Mouse (Mus musculus) heart, embryonic 14.5 days (tissue): Measurements from ENCODE around the gene Wee1. TPM values are rescaled to one million over a fixed set of nuclear protein-coding genes. Genes with fewer than 3 reads are reported as not detected.

Experiments used
- ATAC-seq: fragments of 200-750 bp; cut with Nextera tagmentation; 2 replicates; pipeline ENCODE4 v1.8.0; 2017; ENCODE audit warnings: low read depth, moderate TSS enrichment; ENCODE audit not compliant: insufficient number of reproducible peaks, insufficient read depth, low FRiP score
- H3K27ac ChIP-seq, 2 experiments: fragments of 200-500 bp in 1 of 2; fragments of 300-500 bp in 1 of 2; sonication (generic) in 1 of 2; replicated peaks in 1 of 2; 2 replicates each; pipeline ENCODE4 v1.5.1; 2012 to 2014; ENCODE audit warnings: low read depth in 2 of 2, low read length in 2 of 2, control low read depth in 1 of 2, mild to moderate bottlenecking in 1 of 2, mixed read lengths in 1 of 2; ENCODE audit not compliant: control insufficient read depth in 1 of 2, insufficient read depth in 1 of 2
- H3K27me3 ChIP-seq: fragments of 300-500 bp; sonication (generic); 2 replicates; pipeline ENCODE4 v1.6.1; 2014; ENCODE audit warnings: mild to moderate bottlenecking, low read length, control low read depth; ENCODE audit not compliant: control insufficient read depth, insufficient read depth
- H3K36me3 ChIP-seq: fragments of 300-500 bp; sonication (generic); 2 replicates; pipeline ENCODE4 v1.6.1; 2014; ENCODE audit warnings: mild to moderate bottlenecking, control low read depth, low read length, mixed read lengths; ENCODE audit not compliant: control insufficient read depth, insufficient read depth
- H3K4me1 ChIP-seq, 2 experiments: fragments of 200-500 bp in 1 of 2; fragments of 300-500 bp in 1 of 2; sonication (generic) in 1 of 2; 2 replicates each; pipeline ENCODE4 v1.6.1; 2012 to 2014; ENCODE audit warnings: low read length in 2 of 2, control low read depth in 1 of 2, mixed read lengths in 1 of 2; ENCODE audit not compliant: control insufficient read depth in 2 of 2, insufficient read depth in 2 of 2
- H3K4me2 ChIP-seq: fragments of 300-500 bp; sonication (generic); 2 replicates; pipeline ENCODE4 v1.6.1; 2014; ENCODE audit warnings: mild to moderate bottlenecking, low read length
- H3K4me3 ChIP-seq, 2 experiments: fragments of 200-500 bp in 1 of 2; fragments of 300-500 bp in 1 of 2; sonication (generic) in 1 of 2; 2 replicates each; pipeline ENCODE4 v1.5.1; 2012 to 2014; ENCODE audit warnings: low read length in 2 of 2, mild to moderate bottlenecking in 2 of 2, control low read depth in 1 of 2, low read depth in 1 of 2, moderate library complexity in 1 of 2; ENCODE audit not compliant: control insufficient read depth in 1 of 2, insufficient read depth in 1 of 2
- H3K9ac ChIP-seq: fragments of 300-500 bp; sonication (generic); 2 replicates; pipeline ENCODE4 v1.6.1; 2014; ENCODE audit warnings: mild to moderate bottlenecking, low read length
- H3K9me3 ChIP-seq: fragments of 300-500 bp; sonication (generic); 2 replicates; pipeline ENCODE4 v1.6.1; 2016; ENCODE audit warnings: low read length, control low read depth; ENCODE audit not compliant: control insufficient read depth
- WGBS: fragments of 180-500 bp; shearing (Covaris S2); extraction: QIAGEN DNeasy Blood & Tissue Kit; methylation state at CpG from one replicate; pipeline ENCODE4 v1.1.7; 2014; 5-methylcytosine and 5-hydroxymethylcytosine counted together
- polyA plus RNA-seq: library from polyadenylated mRNA; unstranded; fragments of >200 nt; fragmentation: Nextera tagmentation; extraction: Ambion mirVana; gene quantifications from 2 replicates; pipeline ENCODE4 v1.2.1, GENCODE M21; 2014

The Wee1 gene
- polyA plus RNA-seq, 1 experiment from 2014 or later: 29.8 TPM

DNA sequence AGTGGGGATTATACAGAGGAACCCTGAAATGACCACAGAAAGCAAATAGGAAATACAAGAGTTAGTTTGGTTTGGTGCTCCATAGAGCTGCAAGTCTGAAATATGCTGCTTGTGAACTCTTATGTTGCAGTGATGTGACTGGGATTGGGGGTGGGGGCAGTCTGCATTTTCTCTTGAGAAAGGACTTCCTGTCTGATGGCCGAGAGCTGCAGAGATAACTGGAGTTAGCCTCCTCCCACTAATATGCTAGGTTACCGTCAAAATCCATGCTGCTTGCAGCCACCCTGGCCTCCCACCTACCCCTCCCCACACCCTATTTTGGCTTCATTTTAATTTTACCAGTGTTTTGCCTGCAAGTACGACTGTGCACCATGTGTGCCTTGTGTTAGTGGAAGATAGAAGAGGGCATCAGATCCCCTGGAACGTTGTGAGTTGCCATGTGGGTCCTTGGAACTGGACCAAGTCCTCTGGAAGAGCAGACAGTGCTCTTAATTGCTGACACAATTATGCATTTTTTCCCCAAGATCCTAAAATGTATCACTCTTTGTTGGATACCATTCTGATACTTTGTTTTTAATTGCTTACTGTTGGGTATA is 11.7 kb upstream of the Wee1 start:
- 18% methylated on average over 4 of the region's 4 CpGs for WGBS
- H3K27ac ChIP-seq: peak overlapping the region; percentile 54 to 75; a peak in 3 of 4 replicates
- no peak overlapping the region for H3K4me3 ChIP-seq
- ATAC-seq: no peak
- H3K27me3 ChIP-seq: no peaks in the 10 kb centered on the region
- no peak overlapping the region for H3K9ac ChIP-seq
- H3K36me3 ChIP-seq: no peaks in the 10 kb centered on the region
- peaks cover 18% of the 10 kb centered on the region in 2 experiments for H3K4me1 ChIP-seq
- no peak overlapping the region for H3K4me2 ChIP-seq
- no peaks in the 10 kb centered on the region for H3K9me3 ChIP-seq

- H3K4me1 ChIP-seq: peaks cover 14 to 27% of the 10 kb centered on the region in 2 experiments
- no peaks in the 10 kb centered on the region for H3K27me3 ChIP-seq
- no peak overlapping the region for H3K9ac ChIP-seq
- no peak overlapping the region for H3K4me2 ChIP-seq
- no peak overlapping the region for H3K4me3 ChIP-seq
- H3K9me3 ChIP-seq: no peaks in the 10 kb centered on the region
- no peak for ATAC-seq
- no peaks in the 10 kb centered on the region for H3K36me3 ChIP-seq
- 23% methylated on average over 5 of the region's 5 CpGs for WGBS
- H3K27ac ChIP-seq: no peak overlapping the region
Observed at GRCm38 (mm10) chr7:110114699-110115098, 7.1 kb upstream of the Wee1 start.

DNA sequence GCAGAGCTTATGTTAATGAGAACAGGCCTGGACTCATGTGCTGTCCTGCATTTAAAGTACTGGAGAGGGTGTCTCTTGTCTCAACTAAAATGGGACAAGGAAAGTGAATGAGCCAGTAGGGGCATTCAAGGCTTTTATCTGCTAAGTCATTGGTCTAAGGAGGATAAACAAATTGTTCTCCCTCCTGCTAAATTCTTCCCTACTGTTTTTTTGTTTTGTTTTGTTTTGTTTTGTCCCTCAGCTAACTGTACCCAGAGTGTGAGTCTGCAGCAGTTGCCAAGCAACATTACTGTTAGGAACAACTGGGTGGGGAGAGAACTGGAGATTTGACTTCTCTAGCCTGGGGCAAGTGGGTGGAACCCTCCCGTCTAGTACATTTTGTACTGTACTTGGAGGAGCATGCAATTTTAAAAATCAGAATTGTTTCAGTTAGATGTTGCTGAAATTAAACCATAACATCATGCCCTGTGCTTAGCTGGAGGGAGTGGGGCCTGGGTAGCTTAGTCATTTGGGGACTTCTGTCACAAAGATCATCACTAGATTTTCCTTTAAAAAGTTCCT is 5.0 kb upstream of the Wee1 start:
- Histone ChIP-seq H3K9ac (no peak overlapping the region), H3K27ac (no peak overlapping the region; a peak in 1 of 4 replicates), H3K27me3 (no peaks in the 10 kb centered on the region), H3K9me3 (no peaks in the 10 kb centered on the region), H3K4me1 (peaks cover 12 to 30% of the 10 kb centered on the region in 2 experiments), H3K4me3 (no peak overlapping the region), H3K4me2 (no peak overlapping the region), H3K36me3 (no peaks in the 10 kb centered on the region)
- ATAC-seq: no peak
- WGBS: 46% methylated on average over 1 of the region's 1 CpGs

GRCm38 (mm10) chr7:110118448-110118847 is 3.4 kb upstream of the Wee1 start:
- peak overlapping the region; percentile 79 to 89 for H3K27ac ChIP-seq
- peaks cover 12 to 30% of the 10 kb centered on the region in 2 experiments for H3K4me1 ChIP-seq
- no peaks in the 10 kb centered on the region for H3K27me3 ChIP-seq
- 41% methylated on average over 2 of the region's 2 CpGs for WGBS
- ATAC-seq: no peak
- no peaks in the 10 kb centered on the region for H3K36me3 ChIP-seq
- no peak overlapping the region for H3K4me2 ChIP-seq
- no peaks in the 10 kb centered on the region for H3K9me3 ChIP-seq
- no peak overlapping the region for H3K4me3 ChIP-seq
- H3K9ac ChIP-seq: no peak overlapping the region

DNA sequence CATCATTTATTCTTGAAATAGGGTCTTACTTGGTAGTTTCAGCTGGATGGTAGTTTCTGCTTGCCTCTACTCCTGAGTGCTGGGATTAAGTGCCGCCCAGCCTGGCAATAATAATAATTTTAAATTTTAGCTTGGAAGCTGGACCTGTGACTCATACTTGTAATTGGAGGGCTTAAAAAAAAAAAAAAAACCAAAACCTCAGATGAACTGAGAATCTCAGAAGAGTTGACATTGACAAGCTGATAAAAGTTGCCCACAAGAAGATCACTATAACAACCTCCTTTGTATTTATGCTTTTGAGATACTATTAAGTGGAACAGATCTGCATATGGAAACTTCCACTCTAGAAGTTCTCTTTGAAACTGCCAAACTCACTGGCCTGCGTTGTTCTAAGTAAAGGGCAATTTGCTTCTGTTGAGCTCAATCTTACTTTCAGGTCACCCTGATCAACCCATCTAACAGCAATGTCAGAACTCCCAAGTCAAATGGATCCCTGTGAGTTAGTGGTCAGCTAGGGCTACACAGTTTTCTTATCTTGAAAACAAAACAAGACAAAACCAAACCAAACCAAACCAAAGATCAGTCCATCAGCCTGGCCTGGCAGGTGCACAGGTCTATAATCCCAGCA is 1.6 kb upstream of the Wee1 start:
- H3K4me3 ChIP-seq: peak overlapping the region in 1 of 2 experiments; percentile 76; a peak in 1 of 4 replicates
- H3K9ac ChIP-seq: peak overlapping the region; percentile 80
- WGBS: 66% methylated on average over 2 of the region's 2 CpGs

DNA sequence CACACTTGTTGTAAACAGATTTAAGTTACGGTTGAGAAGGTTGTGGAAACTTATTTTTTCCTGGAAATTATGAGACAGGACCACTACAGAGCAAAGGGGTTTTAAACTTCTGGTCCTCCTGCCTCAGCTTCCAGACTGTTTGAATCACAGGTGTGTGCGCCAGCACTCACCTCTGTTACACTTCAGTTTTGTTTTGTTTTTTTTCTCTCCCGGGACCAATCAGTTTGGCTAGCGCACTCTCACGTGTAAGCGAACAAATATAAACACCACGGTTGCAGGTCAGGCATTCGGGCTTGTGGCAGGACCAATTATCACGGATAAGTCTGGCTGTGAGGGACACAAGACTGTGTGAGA is 707 bp upstream of the Wee1 start:
- H3K4me1 ChIP-seq: peaks cover 12 to 30% of the 10 kb centered on the region in 2 experiments

More for the DNA sequence above, 1.6 kb upstream of the Wee1 start:
- no peak for ATAC-seq
- Histone ChIP-seq H3K4me1 (peaks cover 12 to 30% of the 10 kb centered on the region in 2 experiments), H3K27ac (peak overlapping the region; percentile 68 to 90), H3K4me2 (peak overlapping the region; percentile 79), H3K9me3 (no peaks in the 10 kb centered on the region), H3K36me3 (no peaks in the 10 kb centered on the region), H3K27me3 (no peaks in the 10 kb centered on the region)

DNA sequence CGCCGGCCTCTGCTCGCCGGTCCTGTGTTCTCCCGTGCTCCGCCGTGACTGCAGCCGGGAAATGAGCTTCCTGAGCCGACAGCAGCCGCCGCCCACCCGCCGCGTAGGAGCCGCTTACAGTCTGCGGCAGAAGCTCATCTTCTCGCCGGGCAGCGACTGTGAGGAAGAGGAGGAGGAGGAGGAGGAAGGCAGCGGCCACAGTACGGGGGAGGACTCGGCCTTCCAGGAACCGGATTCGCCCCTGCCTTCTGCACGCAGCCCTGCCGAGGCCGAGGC is 381 bp downstream of the Wee1 start:
- peaks cover 12 to 25% of the 10 kb centered on the region in 2 experiments for H3K4me1 ChIP-seq
- H3K9me3 ChIP-seq: no peaks in the 10 kb centered on the region
- H3K4me2 ChIP-seq: peak overlapping the region; percentile 79
- WGBS: 0% methylated on average over 27 of the region's 27 CpGs
- peaks cover 15% of the 10 kb centered on the region for H3K36me3 ChIP-seq
- ATAC-seq: no peak
- peak overlapping the region; percentile 90 to 94 for H3K27ac ChIP-seq
- H3K27me3 ChIP-seq: no peaks in the 10 kb centered on the region
- peak overlapping the region; percentile 76 to 89 for H3K4me3 ChIP-seq
- peak overlapping the region; percentile 96 for H3K9ac ChIP-seq

More for the DNA sequence above, 707 bp upstream of the Wee1 start:
- Histone ChIP-seq H3K4me3 (peak overlapping the region; percentile 72 to 76), H3K4me2 (peak overlapping the region; percentile 79), H3K27me3 (no peaks in the 10 kb centered on the region), H3K36me3 (peaks cover 4% of the 10 kb centered on the region), H3K9ac (peak overlapping the region; percentile 80), H3K27ac (peak overlapping the region; percentile 90 to 92), H3K9me3 (no peaks in the 10 kb centered on the region)
- no peak for ATAC-seq
- 3% methylated on average over 9 of the region's 9 CpGs for WGBS
